Mouse (Mus musculus) spleen, adult 2 months (tissue): Measurements from ENCODE around the gene Gng8.

Experiments used
- CTCF ChIP-seq: fragments of 200-500 bp; IDR thresholded peaks from 2 replicates; pipeline ENCODE4 v1.5.1; 2011; ENCODE audit warnings: mild to moderate bottlenecking, inconsistent platforms; ENCODE audit not compliant: insufficient read depth, insufficient read length, insufficient replicate concordance; ENCODE audit errors: extremely low read depth
- POLR2A ChIP-seq: fragments of 200-500 bp; IDR thresholded peaks from 2 replicates; pipeline ENCODE4 v1.6.1; 2011; ENCODE audit warnings: low read depth, low read length, inconsistent platforms

DNA sequence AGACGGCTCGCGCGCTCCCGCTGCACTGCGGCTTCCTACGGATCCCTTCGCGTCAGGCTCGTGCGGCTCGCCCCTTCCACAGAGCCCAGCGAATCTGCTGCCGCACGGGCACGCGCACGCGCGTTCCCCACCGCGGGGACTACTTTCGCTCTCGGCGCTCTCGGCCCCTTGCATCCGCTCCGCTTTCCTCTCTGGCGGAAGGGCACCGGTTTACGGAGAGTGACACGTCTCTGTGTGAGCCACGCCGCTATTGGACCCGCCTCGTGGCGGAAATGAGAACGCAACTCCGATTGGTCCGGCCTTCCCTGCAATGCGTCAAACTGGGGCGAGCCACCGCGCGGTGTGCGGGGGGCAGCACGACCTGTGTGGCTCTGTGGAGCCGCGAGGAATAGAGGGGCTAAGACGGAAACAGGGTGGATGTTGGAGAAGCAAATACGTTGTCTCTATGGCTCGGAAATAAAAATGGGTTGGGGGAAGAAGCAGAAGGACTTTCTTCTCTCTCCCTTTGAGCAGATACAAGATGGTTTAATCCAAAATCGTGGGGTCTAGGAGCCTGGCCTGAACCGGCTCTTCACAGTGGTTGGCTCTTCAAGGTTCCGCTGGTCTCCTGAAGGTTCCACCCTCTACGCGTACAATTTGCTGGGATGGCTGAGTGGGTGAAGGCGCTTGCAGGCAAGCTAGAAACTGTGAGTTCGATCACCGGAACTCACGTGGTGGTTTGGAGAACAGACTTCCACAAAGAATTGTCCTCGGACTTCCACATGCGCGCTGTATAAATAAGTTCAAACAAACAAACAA is 32.6 kb downstream of the Gng8 start, which contains the start of gene Calm3:
- TF ChIP-seq CTCF (no peak), POLR2A (peak; percentile 36; the same call in 1 of the 2 replicates)
